9 mouse cellular contexts compared by ENCODE assay signal in the genomic region with DNA sequence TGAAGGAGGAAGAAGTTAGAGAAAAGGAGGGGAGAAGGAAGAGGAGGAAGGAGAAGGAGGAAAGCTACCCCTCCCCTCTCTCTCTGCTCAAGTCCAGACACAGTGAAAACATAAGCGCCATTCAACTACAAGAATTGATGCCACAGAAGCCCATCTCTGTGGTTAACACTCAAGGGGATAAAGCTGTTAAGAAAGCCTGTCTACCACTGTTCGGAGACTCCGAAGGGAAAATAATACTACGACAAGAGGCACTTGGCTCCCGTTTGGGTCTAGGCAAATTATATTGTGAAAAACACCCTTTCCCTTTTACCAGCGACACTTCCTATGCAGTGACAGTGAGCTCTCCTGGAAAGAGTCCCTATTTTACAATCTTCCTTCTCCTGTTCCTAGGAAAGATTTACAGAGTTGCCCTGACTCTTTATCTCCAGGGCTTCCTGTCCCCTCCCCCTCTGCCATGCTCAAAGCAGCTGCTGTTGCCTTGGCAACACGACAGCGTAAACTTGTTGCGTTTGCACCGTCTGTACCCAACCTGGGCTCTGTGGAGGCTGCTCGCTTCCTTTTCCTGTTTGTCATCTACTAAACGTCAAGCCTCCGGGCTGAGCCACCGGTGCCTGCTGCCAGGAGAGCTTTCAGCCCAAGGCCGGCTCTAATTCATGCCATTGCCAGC. TPM values are rescaled to one million over a fixed set of nuclear protein-coding genes. Genes with fewer than 3 reads are reported as not detected.
DNase-seq lines count a peak whose midpoint lies in the region; ATAC-seq lines count a peak whose summit lies in the region.
"Had no signal": no experiment of that assay in that cellular context is flagged by ENCODE, and none has a peak within 500 bp of the region (broad histone marks: within the 10 kb centered on the region; RNA-seq: fewer than 3 reads in every experiment).

No protein-coding gene starts in this region.

- no peaks in the 10 kb centered on the region for H3K9me3 ChIP-seq in hindbrain, embryonic 12.5 days (replicated peaks)
- no peaks in the 10 kb centered on the region for H3K9me3 ChIP-seq in lung, embryonic 16.5 days (ENCODE audit: control insufficient read depth, low read length)

- no peak overlapping the region for H3K27ac ChIP-seq in hindbrain, embryonic 12.5 days
- H3K27ac ChIP-seq in lung, embryonic 16.5 days (ENCODE audit: low read length), result peak overlapping the region; percentile 34; the same call in 1 of the 2 replicates

- peak; percentile 31 for DNase-seq in Muller cell, postnatal 12 days (ENCODE audit: inconsistent ontology term)
- peak; percentile 41 for DNase-seq in cerebellum, adult 11-12 months
- peak; percentile 73 to 79 for DNase-seq in layer of hippocampus, postnatal 14 days (ENCODE audit: low spot score in 2 of 2)
- peak; percentile 76 for DNase-seq in retina, embryonic 14.5 days (ENCODE audit: low spot score)
- peak; percentile 89 for DNase-seq in thymus, postnatal 25 days

- H3K27me3 ChIP-seq in hindbrain, embryonic 12.5 days, result no peaks in the 10 kb centered on the region
- no peaks in the 10 kb centered on the region for H3K27me3 ChIP-seq in lung, embryonic 16.5 days (ENCODE audit: control insufficient read depth, insufficient read depth, low read depth, low read length)

- no peaks in the 10 kb centered on the region for H3K36me3 ChIP-seq in hindbrain, embryonic 12.5 days
- no peaks in the 10 kb centered on the region for H3K36me3 ChIP-seq in lung, embryonic 16.5 days (ENCODE audit: control insufficient read depth, insufficient read depth, low read length)

- WGBS in hindbrain, embryonic 12.5 days, result 10% methylated on average over 14 of the region's 15 CpGs
- WGBS in lung, embryonic 16.5 days, result 4% methylated on average over 15 of the region's 15 CpGs

- H3K4me3 ChIP-seq in hindbrain, embryonic 12.5 days, result peak overlapping the region; percentile 23
- peak overlapping the region; percentile 44 for H3K4me3 ChIP-seq in lung, embryonic 16.5 days (ENCODE audit: low read length)
- H3K4me3 ChIP-seq: erythroblast, embryonic 14.5 days had no signal

- H3K9ac ChIP-seq in hindbrain, embryonic 12.5 days, result 0 out of 2 replicates have a peak overlapping the region, but pooled peaks have one; percentile 15
- H3K9ac ChIP-seq in lung, embryonic 16.5 days (ENCODE audit: low read length), result peak overlapping the region; percentile 49

- peaks cover 12% of the 10 kb centered on the region for H3K4me1 ChIP-seq in hindbrain, embryonic 12.5 days
- H3K4me1 ChIP-seq in lung, embryonic 16.5 days (replicated peaks; ENCODE audit: control insufficient read depth, insufficient read depth, low read length), result peaks cover 9% of the 10 kb centered on the region

- H3K4me2 ChIP-seq in hindbrain, embryonic 12.5 days (replicated peaks), result peak overlapping the region; percentile 55
- peak overlapping the region; percentile 68 for H3K4me2 ChIP-seq in lung, embryonic 16.5 days (ENCODE audit: low read depth, low read length)

- peak; percentile 90 for ATAC-seq in frontal cortex, adult (ENCODE audit: low TSS enrichment)
- peak; percentile 91 for ATAC-seq in hindbrain, embryonic 12.5 days (ENCODE audit: low FRiP score)
- ATAC-seq in lung, embryonic 16.5 days (ENCODE audit: low read depth), result peak; percentile 88

RNA-seq across cellular contexts. Expression of gene Siah3, which starts 10.4 kb away (rescaled TPM):
- 1.9 and 2.1 TPM in 2 replicates for polyA plus RNA-seq in hindbrain, embryonic 12.5 days (2016; fragmentation: Nextera tagmentation; extraction: Ambion mirVana)
- total RNA-seq in layer of hippocampus, postnatal 14 days (2021), result 10 to 100 TPM; 10.7 to 13.4 TPM
- 0.05 TPM in 1 of 2 replicates, not detected in the other for polyA plus RNA-seq in lung, embryonic 16.5 days (2015; fragmentation: Nextera tagmentation; extraction: Ambion mirVana)

Comparison
In these comparisons a context has a peak if more than half of its experiments do, and no peak if none do; other contexts are left out.
1. DNase-seq: peak in every context shown above with its lines; median percentile 89 in thymus, postnatal 25 days; 76 in layer of hippocampus, postnatal 14 days; 76 in retina, embryonic 14.5 days; 41 in cerebellum, adult 11-12 months; 31 in Muller cell, postnatal 12 days.